In genomic region chr1:118523161-118523560, GRCm38 (mm10) we compare ENCODE assay signal across 29 mouse cellular contexts.
DNase-seq lines count a peak whose midpoint lies in the region; ATAC-seq lines count a peak whose summit lies in the region.
"Had no signal": no experiment of that assay in that cellular context is flagged by ENCODE, and none has a peak within 500 bp of the region (broad histone marks: within the 10 kb centered on the region; RNA-seq: fewer than 3 reads in every experiment).

No protein-coding gene starts in this region.

- peak; percentile 33 for DNase-seq in heart, embryonic 10.5 days (ENCODE audit: low spot score)
- DNase-seq in heart, adult 11 months: no peak
- DNase-seq in kidney, adult 9 months: peak; percentile 22
- peak; percentile 32 for DNase-seq in adipocyte (ENCODE audit: low spot score)
- peak; percentile 13 to 42 for DNase-seq in kidney, postnatal 25 days
- DNase-seq in adrenal gland, postnatal 10 days: no peak
- DNase-seq: adrenal gland, adult 2 months; adrenal gland, postnatal 25 days; B cell, adult 2 months; cerebellum, adult 18-20 months; cerebellum, adult 9-10 months; cerebellum, postnatal 25 days; forebrain, postnatal 0 days; gastrocnemius, postnatal 10 days; gastrocnemius, postnatal 36 days; heart, postnatal 10 days; heart, postnatal 36 days had no signal

- H3K4me1 ChIP-seq in heart, embryonic 10.5 days: no peaks in the 10 kb centered on the region
- no peaks in the 10 kb centered on the region for H3K4me1 ChIP-seq in kidney, embryonic 14.5 days (ENCODE audit: control insufficient read depth, insufficient read depth, low read length)
- H3K4me1 ChIP-seq: embryonic facial prominence, embryonic 12.5 days; embryonic facial prominence, embryonic 15.5 days; heart, embryonic 12.5 days; heart, embryonic 15.5 days; hindbrain, embryonic 10.5 days; hindbrain, embryonic 13.5 days had no signal

- no peak overlapping the region for H3K27ac ChIP-seq in heart, embryonic 10.5 days
- no peak overlapping the region for H3K27ac ChIP-seq in kidney, embryonic 14.5 days (ENCODE audit: low read depth, low read length)
- H3K27ac ChIP-seq: embryonic facial prominence, embryonic 12.5 days; embryonic facial prominence, embryonic 15.5 days; heart, embryonic 15.5 days; hindbrain, embryonic 10.5 days; hindbrain, embryonic 13.5 days had no signal

- H3K36me3 ChIP-seq in heart, embryonic 10.5 days: peaks cover 84% of the 10 kb centered on the region
- H3K36me3 ChIP-seq in kidney, embryonic 14.5 days (ENCODE audit: control insufficient read depth, insufficient read depth, low read length): peaks cover 70% of the 10 kb centered on the region

- H3K4me2 ChIP-seq in kidney, embryonic 14.5 days (replicated peaks; ENCODE audit: low read depth, low read length): no peak overlapping the region
- H3K4me2 ChIP-seq: embryonic facial prominence, embryonic 12.5 days; embryonic facial prominence, embryonic 15.5 days; heart, embryonic 12.5 days; heart, embryonic 15.5 days; hindbrain, embryonic 13.5 days had no signal

- 94% methylated on average over 6 of the region's 6 CpGs for WGBS in heart, embryonic 10.5 days
- WGBS in kidney, embryonic 14.5 days: 73% methylated on average over 6 of the region's 6 CpGs

- no peaks in the 10 kb centered on the region for H3K9me3 ChIP-seq in heart, embryonic 10.5 days
- no peaks in the 10 kb centered on the region for H3K9me3 ChIP-seq in kidney, embryonic 14.5 days (ENCODE audit: control insufficient read depth, low read length)
- H3K9me3 ChIP-seq: embryonic facial prominence, embryonic 12.5 days; embryonic facial prominence, embryonic 15.5 days; G1E; heart, embryonic 12.5 days; heart, embryonic 15.5 days; hindbrain, embryonic 10.5 days; hindbrain, embryonic 13.5 days had no signal

- no peak for ATAC-seq in kidney, embryonic 14.5 days (ENCODE audit: low FRiP score, low TSS enrichment)
- ATAC-seq: forebrain, embryonic 14.5 days; forebrain, postnatal 0 days; hindbrain, embryonic 16.5 days; Patski had no signal

- no peak overlapping the region for H3K9ac ChIP-seq in kidney, embryonic 14.5 days (ENCODE audit: low read depth, low read length)
- H3K9ac ChIP-seq: embryonic facial prominence, embryonic 12.5 days; embryonic facial prominence, embryonic 15.5 days; forebrain, postnatal 0 days; heart, embryonic 12.5 days; heart, embryonic 15.5 days; hindbrain, embryonic 13.5 days had no signal

- H3K27me3 ChIP-seq in heart, embryonic 10.5 days (ENCODE audit: insufficient read depth, poor library complexity, severe bottlenecking): no peaks in the 10 kb centered on the region
- H3K27me3 ChIP-seq in kidney, embryonic 14.5 days (ENCODE audit: control insufficient read depth, insufficient read depth, low read length): no peaks in the 10 kb centered on the region
- H3K27me3 ChIP-seq: CH12.LX; embryonic facial prominence, embryonic 12.5 days; embryonic facial prominence, embryonic 15.5 days; heart, embryonic 12.5 days; heart, embryonic 15.5 days; hindbrain, embryonic 13.5 days; Patski had no signal

- no peak overlapping the region for H3K4me3 ChIP-seq in heart, embryonic 10.5 days
- H3K4me3 ChIP-seq in kidney, embryonic 14.5 days (ENCODE audit: low read length): no peak overlapping the region
- H3K4me3 ChIP-seq: embryonic facial prominence, embryonic 12.5 days; embryonic facial prominence, embryonic 15.5 days; heart, embryonic 12.5 days; heart, embryonic 15.5 days; hindbrain, embryonic 10.5 days; hindbrain, embryonic 13.5 days had no signal

Comparison
In these comparisons a context has a peak if more than half of its experiments do, and no peak if none do; other contexts are left out.
1. DNase-seq: peak in heart, embryonic 10.5 days (single experiment), kidney, adult 9 months (single experiment), adipocyte (single experiment) and kidney, postnatal 25 days (2 of 2); none in heart, adult 11 months (single experiment) and adrenal gland, postnatal 10 days (single experiment).